ENCODE assay signal across 7 mouse cellular contexts in genomic region chr3:138742566-138742930, GRCm38 (mm10). TPM values are rescaled to one million over a fixed set of nuclear protein-coding genes. Genes with fewer than 3 reads are reported as not detected.
A peak's percentile ranks its signal among the peaks of the same experiment; 100 is the strongest.
DNase-seq lines count a peak whose midpoint lies in the region; ATAC-seq and TF ChIP-seq lines count a peak whose summit lies in the region.

No protein-coding gene starts in this region.

- 0% methylated on average over 23 of the region's 23 CpGs for WGBS in heart, embryonic 16.5 days
- under 1% methylated on average over 23 of the region's 23 CpGs for whole genome bisulfite sequencing in limb, embryonic 15.5 days
- 0% methylated on average over 23 of the region's 23 CpGs for WGBS in midbrain, postnatal 0 days

- H3K9me3 ChIP-seq in heart, embryonic 16.5 days (replicated peaks; ENCODE audit: control insufficient read depth, low read length) = no peaks in the 10 kb centered on the region
- H3K9me3 ChIP-seq in limb, embryonic 15.5 days = no peaks in the 10 kb centered on the region
- H3K9me3 ChIP-seq in midbrain, postnatal 0 days (ENCODE audit: low read length) = no peaks in the 10 kb centered on the region

- no peaks in the 10 kb centered on the region for H3K36me3 ChIP-seq in heart, embryonic 16.5 days (ENCODE audit: control insufficient read depth, insufficient read depth)
- no peaks in the 10 kb centered on the region for H3K36me3 ChIP-seq in limb, embryonic 15.5 days
- H3K36me3 ChIP-seq in midbrain, postnatal 0 days (ENCODE audit: insufficient read depth, low read length) = no peaks in the 10 kb centered on the region

- ATAC-seq in heart, embryonic 16.5 days (replicated peaks; ENCODE audit: extremely low read depth, insufficient read depth, low FRiP score) = peak; percentile 21
- no peak for ATAC-seq in limb, embryonic 15.5 days (ENCODE audit: insufficient number of reproducible peaks, low FRiP score, low TSS enrichment, low read depth)
- 0 out of 2 replicates have a peak, but pooled peaks have one; percentile 26 for ATAC-seq in midbrain, postnatal 0 days (ENCODE audit: low FRiP score)

- TF ChIP-seq CTCF in midbrain, postnatal 0 days (IDR thresholded peaks at IDR 0.05) = no peak

- peaks cover 7% of the 10 kb centered on the region; the same call in 1 of the 2 replicates for H3K27me3 ChIP-seq in heart, embryonic 16.5 days (ENCODE audit: control insufficient read depth, insufficient read depth, low read length)
- H3K27me3 ChIP-seq in limb, embryonic 15.5 days = no peaks in the 10 kb centered on the region
- H3K27me3 ChIP-seq in midbrain, postnatal 0 days (ENCODE audit: insufficient read depth, low read length) = no peaks in the 10 kb centered on the region

- peak overlapping the region; percentile 45; the same call in 1 of the 2 replicates for H3K27ac ChIP-seq in heart, embryonic 16.5 days (ENCODE audit: low read length)
- peak overlapping the region; percentile 88 for H3K27ac ChIP-seq in limb, embryonic 15.5 days
- peak overlapping the region; percentile 94 for H3K27ac ChIP-seq in midbrain, postnatal 0 days (ENCODE audit: low read depth, low read length)

- peaks cover 6% of the 10 kb centered on the region for H3K4me1 ChIP-seq in heart, embryonic 16.5 days (ENCODE audit: control insufficient read depth, insufficient read depth, low read length)
- H3K4me1 ChIP-seq in limb, embryonic 15.5 days = peaks cover 24% of the 10 kb centered on the region
- peaks cover 19% of the 10 kb centered on the region for H3K4me1 ChIP-seq in midbrain, postnatal 0 days (ENCODE audit: insufficient read depth, low read length)

- H3K9ac ChIP-seq in heart, embryonic 16.5 days (ENCODE audit: low read length) = peak overlapping the region; percentile 86
- peak overlapping the region; percentile 83 for H3K9ac ChIP-seq in limb, embryonic 15.5 days
- peak overlapping the region; percentile 77 for H3K9ac ChIP-seq in midbrain, postnatal 0 days (replicated peaks; ENCODE audit: low read length, poor library complexity, severe bottlenecking)

- H3K4me2 ChIP-seq in heart, embryonic 16.5 days (ENCODE audit: low read depth, low read length) = peak overlapping the region; percentile 99
- peak overlapping the region; percentile 88 for H3K4me2 ChIP-seq in limb, embryonic 15.5 days
- H3K4me2 ChIP-seq in midbrain, postnatal 0 days (ENCODE audit: low read depth, low read length, poor library complexity, severe bottlenecking) = peak overlapping the region; percentile 79

- DNase-seq in urinary bladder, postnatal 14 days (ENCODE audit: low spot score) = peak; percentile 31
- no peak for DNase-seq in urinary bladder, postnatal 10 days (ENCODE audit: low spot score)
- DNase-seq in cerebellum, postnatal 25 days = peak; percentile 63
- no peak for DNase-seq in midbrain, postnatal 0 days (ENCODE audit: low spot score)
- DNase-seq in urinary bladder, postnatal 4 days (ENCODE audit: low spot score in 2 of 2) = no peak

- H3K4me3 ChIP-seq in heart, embryonic 16.5 days (ENCODE audit: low read length) = peak overlapping the region; percentile 85
- H3K4me3 ChIP-seq in limb, embryonic 15.5 days = peak overlapping the region; percentile 85
- H3K4me3 ChIP-seq in midbrain, postnatal 0 days (ENCODE audit: low read depth, low read length) = peak overlapping the region; percentile 93

RNA-seq across cellular contexts. Expression of gene Tspan5, which starts 0.6 kb away (rescaled TPM):
- 13.0 and 14.3 TPM in 2 replicates for polyA plus RNA-seq in heart, embryonic 16.5 days (2015; fragmentation: Nextera tagmentation; extraction: Ambion mirVana)
- polyA plus RNA-seq in limb, embryonic 15.5 days (2015; fragmentation: Nextera tagmentation; extraction: Ambion mirVana) = 36.4 and 44.7 TPM in 2 replicates
- total RNA-seq in midbrain, postnatal 0 days (2014; rRNA removed) = 156 and 165 TPM in 2 replicates
- 97.8 and 99.4 TPM in 2 replicates for polyA plus RNA-seq in midbrain, postnatal 0 days (2015; fragmentation: Nextera tagmentation; extraction: Ambion mirVana)

Comparison
In these comparisons a context has a peak if more than half of its experiments do, and no peak if none do; other contexts are left out.
1. DNase-seq: peak in urinary bladder, postnatal 14 days (single experiment) and cerebellum, postnatal 25 days (2 of 2); none in urinary bladder, postnatal 10 days (single experiment), midbrain, postnatal 0 days (single experiment) and urinary bladder, postnatal 4 days (0 of 2).
2. Peak in every context shown above with its lines, with median percentiles within 50 percentile points of each other: H3K27ac ChIP-seq, H3K4me2 ChIP-seq, H3K4me3 ChIP-seq and H3K9ac ChIP-seq.